Mouse (Mus musculus) limb, embryonic 12.5 days (tissue): ENCODE results near the gene C77080. TPM values are rescaled to one million over a fixed set of nuclear protein-coding genes. Genes with fewer than 3 reads are reported as not detected.
A peak's percentile ranks its signal among the peaks of the same experiment; 100 is the strongest.

Experiments
- ATAC-seq: fragments of 200-750 bp; cut with Nextera tagmentation; 2 replicates; pipeline ENCODE4 v1.8.0; 2017; ENCODE audit warnings: low read depth, moderate TSS enrichment; ENCODE audit not compliant: insufficient number of reproducible peaks, insufficient read depth, low FRiP score, low TSS enrichment
- H3K27ac ChIP-seq: fragments of 300-500 bp; sonication (generic); 2 replicates; pipeline ENCODE4 v1.5.1; 2016; ENCODE audit warnings: mild to moderate bottlenecking, moderate library complexity
- H3K27me3 ChIP-seq: fragments of 300-500 bp; sonication (generic); 2 replicates; pipeline ENCODE4 v1.6.1; 2016; ENCODE audit warnings: mild to moderate bottlenecking, moderate library complexity
- H3K36me3 ChIP-seq: fragments of 300-500 bp; sonication (generic); 2 replicates; pipeline ENCODE4 v1.6.1; 2016; ENCODE audit warnings: mild to moderate bottlenecking, moderate library complexity
- H3K4me1 ChIP-seq: fragments of 300-500 bp; sonication (generic); replicated peaks from 2 replicates; pipeline ENCODE4 v1.6.1; 2016
- H3K4me2 ChIP-seq: fragments of 300-500 bp; sonication (generic); 2 replicates; pipeline ENCODE4 v1.6.1; 2016; ENCODE audit warnings: mild to moderate bottlenecking, moderate library complexity
- H3K4me3 ChIP-seq: fragments of 300-500 bp; sonication (generic); replicated peaks from 2 replicates; pipeline ENCODE4 v1.5.1; 2016; ENCODE audit warnings: mild to moderate bottlenecking
- H3K9ac ChIP-seq: fragments of 300-500 bp; sonication (generic); replicated peaks from 2 replicates; pipeline ENCODE4 v1.6.1; 2016; ENCODE audit warnings: mild to moderate bottlenecking, moderate library complexity
- H3K9me3 ChIP-seq: fragments of 300-500 bp; sonication (generic); 2 replicates; pipeline ENCODE4 v1.6.1; 2016; ENCODE audit warnings: mild to moderate bottlenecking, moderate library complexity
- WGBS: fragments of 180-500 bp; shearing (Covaris S2); methylation state at CpG from one replicate; pipeline ENCODE4 v1.1.7; 2016; 5-methylcytosine and 5-hydroxymethylcytosine counted together
- microRNA-seq: library from miRNA; unstranded; fragments of <30 nt; microRNA quantifications from one replicate; pipeline ENCODE4, GENCODE M21; 2017
- polyA plus RNA-seq: library from polyadenylated mRNA; unstranded; fragments of >200 nt; fragmentation: Nextera tagmentation; extraction: Ambion mirVana; gene quantifications from 2 replicates; pipeline ENCODE4 v1.2.1, GENCODE M21; 2016

The C77080 gene
- polyA plus RNA-seq, 1 experiment from 2014 or later: 4.6 TPM

GRCm38 (mm10) chr4:129188041-129188659, 73.1 kb downstream of the C77080 start:
- Histone ChIP-seq H3K27me3 (no peaks in the 10 kb centered on the region), H3K27ac (peak overlapping the region; percentile 97), H3K9me3 (no peaks in the 10 kb centered on the region), H3K4me3 (peak overlapping the region; percentile 96), H3K4me1 (peaks cover 19% of the 10 kb centered on the region), H3K4me2 (peak overlapping the region; percentile 70), H3K36me3 (peaks cover 19% of the 10 kb centered on the region), H3K9ac (peak overlapping the region; percentile 91)
- no peak for ATAC-seq
- WGBS: 47% methylated on average over 5 of the region's 5 CpGs

- ATAC-seq: no peak
These were observed 81.6 kb downstream of the C77080 start for GRCm38 (mm10) chr4:129179560-129179959.

GRCm38 (mm10) chr4:129172529-129172928, 88.7 kb downstream of the C77080 start:
- Histone ChIP-seq H3K27ac (no peak overlapping the region), H3K4me3 (no peak overlapping the region), H3K36me3 (peaks cover 85% of the 10 kb centered on the region), H3K27me3 (no peaks in the 10 kb centered on the region), H3K4me2 (no peak overlapping the region), H3K9ac (no peak overlapping the region), H3K4me1 (no peaks in the 10 kb centered on the region), H3K9me3 (no peaks in the 10 kb centered on the region)
- no peak for ATAC-seq
- WGBS: 76% methylated on average over 1 of the region's 1 CpGs

More at GRCm38 (mm10) chr4:129179560-129179959, 81.6 kb downstream of the C77080 start:
- 80% methylated on average over 1 of the region's 1 CpGs for WGBS
- Histone ChIP-seq H3K9ac (no peak overlapping the region), H3K9me3 (no peaks in the 10 kb centered on the region), H3K4me3 (no peak overlapping the region), H3K27ac (no peak overlapping the region), H3K27me3 (no peaks in the 10 kb centered on the region), H3K36me3 (peaks cover 83% of the 10 kb centered on the region), H3K4me1 (no peaks in the 10 kb centered on the region), H3K4me2 (no peak overlapping the region)

Small RNA genes within 50 kb of the gene (microRNA-seq; reads per million reads assigned to microRNA genes)
- gene Gm22994: not detected

Other genes starting within 250 kb of the C77080 start
- 10.8 and 11.9 TPM in 2 replicates for gene Rnf19b, start 203.1 kb downstream of the C77080 start, polyA plus RNA-seq
- 4.2 and 4.3 TPM in 2 replicates for gene Tmem54, start 155.9 kb downstream of the C77080 start, polyA plus RNA-seq
- 0.55 and 0.83 TPM in 2 replicates for gene Hpca, start 139.4 kb downstream of the C77080 start, polyA plus RNA-seq
- gene Fndc5, start 124.4 kb downstream of the C77080 start, polyA plus RNA-seq: 11.3 and 11.6 TPM in 2 replicates
- 31.2 and 32.7 TPM in 2 replicates for gene S100pbp, start 71.7 kb downstream of the C77080 start, polyA plus RNA-seq
- 78.7 and 80.2 TPM in 2 replicates for gene Yars, start 71.6 kb downstream of the C77080 start, polyA plus RNA-seq
- gene Sync, start 26.2 kb upstream of the C77080 start, polyA plus RNA-seq: 1.2 and 1.9 TPM in 2 replicates
- gene Rbbp4, start 74.0 kb upstream of the C77080 start, polyA plus RNA-seq: 577 and 606 TPM in 2 replicates
- 45.0 and 48.8 TPM in 2 replicates for gene Zbtb8os, start 74.3 kb upstream of the C77080 start, polyA plus RNA-seq
- 12.0 and 13.0 TPM in 2 replicates for gene Zbtb8a, start 116.7 kb upstream of the C77080 start, polyA plus RNA-seq
- gene Zbtb8b, start 179.4 kb upstream of the C77080 start, polyA plus RNA-seq: 1.2 and 1.4 TPM in 2 replicates
- 24.6 and 24.9 TPM in 2 replicates for gene Bsdc1, start 200.2 kb upstream of the C77080 start, polyA plus RNA-seq
- gene Tssk3, start 229.6 kb upstream of the C77080 start, polyA plus RNA-seq: not detected in 2 replicates
- gene Fam229a, start 229.8 kb upstream of the C77080 start, polyA plus RNA-seq: not detected in 2 replicates